Mouse (Mus musculus): ENCODE data around the gene Fam162a. TPM values are rescaled to one million over a fixed set of nuclear protein-coding genes. Genes with fewer than 3 reads are reported as not detected.

Fam162a gene
- polyA plus RNA-seq (2012; rRNA removed) = 128 and 129 TPM in 2 replicates

GRCm38 (mm10) chr16:36071450-36072379 is at the start of gene Fam162a, which contains the start of gene Ccdc58:
Gene Fam162a, minus strand, starts transcription at chr16:36071594.
Gene Ccdc58, plus strand, starts transcription at chr16:36071685.

GRCm38 (mm10) chr16:36040640-36041624 is 30.5 kb downstream of the Fam162a start, which contains the start of gene Wdr5b:
Gene Wdr5b, plus strand, starts transcription at chr16:36041190.

Other genes with a start within 250 kb of the Fam162a start
- gene Parp14, start 200.1 kb downstream of the Fam162a start, polyA plus RNA-seq (2012; rRNA removed) = 0.66 and 1.1 TPM in 2 replicates
- gene Parp9, start 133.1 kb downstream of the Fam162a start, polyA plus RNA-seq (2012; rRNA removed) = 2.3 and 2.9 TPM in 2 replicates
- 1.1 and 1.3 TPM in 2 replicates for gene Dtx3l, start 132.4 kb downstream of the Fam162a start, polyA plus RNA-seq (2012; rRNA removed)
- 37.7 and 39.9 TPM in 2 replicates for gene Kpna1, start 92.8 kb downstream of the Fam162a start, polyA plus RNA-seq (2012; rRNA removed)
- gene Wdr5b, start 30.4 kb downstream of the Fam162a start, polyA plus RNA-seq (2012; rRNA removed) = 7.2 and 7.3 TPM in 2 replicates
- gene Ccdc58, start 91 bp upstream of the Fam162a start, polyA plus RNA-seq (2012; rRNA removed) = 22.5 and 25.2 TPM in 2 replicates
- not detected in 2 replicates for gene Csta1, start 59.6 kb upstream of the Fam162a start, polyA plus RNA-seq (2012; rRNA removed)
- gene Stfa2l1, start 85.2 kb upstream of the Fam162a start, polyA plus RNA-seq (2012; rRNA removed) = 1.7 TPM in 1 of 2 replicates, not detected in the other
- 0.30 and 2.5 TPM in 2 replicates for gene Gm5483, start 112.6 kb upstream of the Fam162a start, polyA plus RNA-seq (2012; rRNA removed)
- not detected in 2 replicates for gene Gm5416, start 138.8 kb upstream of the Fam162a start, polyA plus RNA-seq (2012; rRNA removed)
- 0.70 TPM in 1 of 2 replicates, not detected in the other for gene 2010005H15Rik, start 149.9 kb upstream of the Fam162a start, polyA plus RNA-seq (2012; rRNA removed)
- 0.30 and 1.8 TPM in 2 replicates for gene Stfa1, start 205.4 kb upstream of the Fam162a start, polyA plus RNA-seq (2012; rRNA removed)

Data from central nervous system, embryonic 18 days (tissue).